Mouse (Mus musculus): ENCODE data around the gene Trim9. TPM values are rescaled to one million over a fixed set of nuclear protein-coding genes. Genes with fewer than 3 reads are reported as not detected.
A peak's percentile ranks its signal among the peaks of the same experiment; 100 is the strongest.

The Trim9 gene
- polyA plus RNA-seq, 1 experiment = 0.19 TPM

- H3K27ac ChIP-seq (ENCODE audit: insufficient read depth, low read depth, low read length) = no peak overlapping the region
- no peak overlapping the region for H3K4me3 ChIP-seq (ENCODE audit: insufficient read depth, low read depth, low read length)
- H3K36me3 ChIP-seq (ENCODE audit: control insufficient read depth, insufficient read depth, low read length) = no peaks in the 10 kb centered on the region
- peaks cover 4% of the 10 kb centered on the region; the same call in 1 of the 2 replicates for H3K4me1 ChIP-seq (ENCODE audit: control insufficient read depth, insufficient read depth, low read length)
- H3K27me3 ChIP-seq (replicated peaks; ENCODE audit: control insufficient read depth, insufficient read depth, low read length) = no peaks in the 10 kb centered on the region
- peak; percentile 67 for DNase-seq
- WGBS = 37% methylated on average over 10 of the region's 10 CpGs
- TF ChIP-seq POLR2A (IDR thresholded peaks at IDR 0.05; ENCODE audit: low read depth, low read length) (no peak), CTCF (conservative IDR thresholded peaks at IDR 0.05; ENCODE audit: insufficient read depth, insufficient read length, low read depth, low read length) (no peak)
These were observed 64.2 kb downstream of the Trim9 start for GRCm38 (mm10) chr12:70283116-70283731.

GRCm38 (mm10) chr12:70280930-70281329 lies 66.5 kb downstream of the Trim9 start:
- Histone ChIP-seq H3K4me3 (ENCODE audit: insufficient read depth, low read depth, low read length) (no peak overlapping the region), H3K27me3 (replicated peaks; ENCODE audit: control insufficient read depth, insufficient read depth, low read length) (no peaks in the 10 kb centered on the region), H3K27ac (ENCODE audit: insufficient read depth, low read depth, low read length) (no peak overlapping the region), H3K36me3 (ENCODE audit: control insufficient read depth, insufficient read depth, low read length) (no peaks in the 10 kb centered on the region), H3K4me1 (ENCODE audit: control insufficient read depth, insufficient read depth, low read length) (peaks cover 4% of the 10 kb centered on the region; the same call in 1 of the 2 replicates)
- 90% methylated on average over 2 of the region's 2 CpGs for WGBS
- DNase-seq = no peak
- TF ChIP-seq CTCF (conservative IDR thresholded peaks at IDR 0.05; ENCODE audit: insufficient read depth, insufficient read length, low read depth, low read length) (no peak), POLR2A (IDR thresholded peaks at IDR 0.05; ENCODE audit: low read depth, low read length) (no peak)

- Histone ChIP-seq H3K27me3 (replicated peaks; ENCODE audit: control insufficient read depth, insufficient read depth, low read length) (no peaks in the 10 kb centered on the region), H3K36me3 (ENCODE audit: control insufficient read depth, insufficient read depth, low read length) (no peaks in the 10 kb centered on the region), H3K27ac (ENCODE audit: insufficient read depth, low read depth, low read length) (no peak overlapping the region), H3K4me1 (ENCODE audit: control insufficient read depth, insufficient read depth, low read length) (peaks cover 4% of the 10 kb centered on the region; the same call in 1 of the 2 replicates), H3K4me3 (ENCODE audit: insufficient read depth, low read depth, low read length) (no peak overlapping the region)
- 70% methylated on average over 10 of the region's 10 CpGs for WGBS
- peak; percentile 58 for DNase-seq
- TF ChIP-seq CTCF (conservative IDR thresholded peaks at IDR 0.05; ENCODE audit: insufficient read depth, insufficient read length, low read depth, low read length) = no peak
- no peak for TF ChIP-seq POLR2A (IDR thresholded peaks at IDR 0.05; ENCODE audit: low read depth, low read length)
These were observed 67.0 kb downstream of the Trim9 start for GRCm38 (mm10) chr12:70280381-70280780.

GRCm38 (mm10) chr12:70277071-70277939 lies 70.1 kb downstream of the Trim9 start:
- Histone ChIP-seq H3K4me1 (ENCODE audit: control insufficient read depth, insufficient read depth, low read length) (no peaks in the 10 kb centered on the region), H3K4me3 (ENCODE audit: insufficient read depth, low read depth, low read length) (no peak overlapping the region), H3K36me3 (ENCODE audit: control insufficient read depth, insufficient read depth, low read length) (no peaks in the 10 kb centered on the region), H3K27ac (ENCODE audit: insufficient read depth, low read depth, low read length) (no peak overlapping the region), H3K27me3 (replicated peaks; ENCODE audit: control insufficient read depth, insufficient read depth, low read length) (no peaks in the 10 kb centered on the region)
- peak; percentile 41 for DNase-seq
- WGBS = 49% methylated on average over 12 of the region's 12 CpGs
- no peak for TF ChIP-seq POLR2A (IDR thresholded peaks at IDR 0.05; ENCODE audit: low read depth, low read length)
- TF ChIP-seq CTCF (conservative IDR thresholded peaks at IDR 0.05; ENCODE audit: insufficient read depth, insufficient read length, low read depth, low read length) = no peak

GRCm38 (mm10) chr12:70269724-70270123 lies 77.7 kb downstream of the Trim9 start:
- H3K27ac ChIP-seq (ENCODE audit: insufficient read depth, low read depth, low read length) = no peak overlapping the region
- H3K4me1 ChIP-seq (ENCODE audit: control insufficient read depth, insufficient read depth, low read length) = no peaks in the 10 kb centered on the region
- H3K36me3 ChIP-seq (ENCODE audit: control insufficient read depth, insufficient read depth, low read length) = no peaks in the 10 kb centered on the region
- no peaks in the 10 kb centered on the region for H3K27me3 ChIP-seq (replicated peaks; ENCODE audit: control insufficient read depth, insufficient read depth, low read length)
- TF ChIP-seq CTCF (conservative IDR thresholded peaks at IDR 0.05; ENCODE audit: insufficient read depth, insufficient read length, low read depth, low read length) = no peak
- no peak for TF ChIP-seq POLR2A (IDR thresholded peaks at IDR 0.05; ENCODE audit: low read depth, low read length)
- 87% methylated on average over 6 of the region's 6 CpGs for WGBS
- H3K4me3 ChIP-seq (ENCODE audit: insufficient read depth, low read depth, low read length) = no peak overlapping the region
- DNase-seq = no peak

- DNase-seq = no peak
- TF ChIP-seq CTCF (conservative IDR thresholded peaks at IDR 0.05; ENCODE audit: insufficient read depth, insufficient read length, low read depth, low read length) (no peak), POLR2A (IDR thresholded peaks at IDR 0.05; ENCODE audit: low read depth, low read length) (no peak)
- Histone ChIP-seq H3K4me1 (ENCODE audit: control insufficient read depth, insufficient read depth, low read length) (no peaks in the 10 kb centered on the region), H3K27me3 (replicated peaks; ENCODE audit: control insufficient read depth, insufficient read depth, low read length) (no peaks in the 10 kb centered on the region), H3K27ac (ENCODE audit: insufficient read depth, low read depth, low read length) (no peak overlapping the region), H3K36me3 (ENCODE audit: control insufficient read depth, insufficient read depth, low read length) (no peaks in the 10 kb centered on the region), H3K4me3 (ENCODE audit: insufficient read depth, low read depth, low read length) (no peak overlapping the region)
- 80% methylated on average over 9 of the region's 9 CpGs for WGBS
These were observed 80.1 kb downstream of the Trim9 start for GRCm38 (mm10) chr12:70267314-70267713.

- Histone ChIP-seq H3K27me3 (replicated peaks; ENCODE audit: control insufficient read depth, insufficient read depth, low read length) (no peaks in the 10 kb centered on the region), H3K27ac (ENCODE audit: insufficient read depth, low read depth, low read length) (no peak overlapping the region), H3K4me1 (ENCODE audit: control insufficient read depth, insufficient read depth, low read length) (no peaks in the 10 kb centered on the region), H3K4me3 (ENCODE audit: insufficient read depth, low read depth, low read length) (no peak overlapping the region), H3K36me3 (ENCODE audit: control insufficient read depth, insufficient read depth, low read length) (no peaks in the 10 kb centered on the region)
- 47% methylated on average over 8 of the region's 8 CpGs for WGBS
- no peak for DNase-seq
- no peak for TF ChIP-seq CTCF (conservative IDR thresholded peaks at IDR 0.05; ENCODE audit: insufficient read depth, insufficient read length, low read depth, low read length)
These were observed 80.9 kb downstream of the Trim9 start for GRCm38 (mm10) chr12:70266494-70266931.

All from kidney, adult 2 months (tissue).